Comparison of ENCODE assay signal across 12 mouse cellular contexts in the genomic region with DNA sequence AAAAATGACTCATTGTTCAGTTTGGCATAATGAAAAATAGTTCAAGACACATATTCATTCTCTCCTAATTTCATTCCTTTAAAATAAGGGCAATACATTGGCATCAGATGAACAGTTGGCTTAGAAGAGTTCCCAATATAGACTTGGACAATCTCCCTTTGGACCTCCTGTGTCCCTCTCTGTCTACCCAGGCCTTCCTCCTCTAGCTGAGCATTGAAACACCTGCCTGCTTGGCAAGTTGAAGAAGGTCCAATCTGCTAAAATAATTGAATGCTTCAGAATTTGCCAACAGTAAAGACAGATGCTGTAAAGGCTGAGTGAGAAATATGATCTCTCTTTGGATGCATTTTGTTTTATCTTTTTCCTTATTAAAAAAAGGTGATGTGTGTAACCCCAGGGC.
"Had no signal": no experiment of that assay in that cellular context is flagged by ENCODE, and none has a peak within 500 bp of the region (broad histone marks: within the 10 kb centered on the region; RNA-seq: fewer than 3 reads in every experiment).

No protein-coding gene starts in this region.

- H3K9me3 ChIP-seq: limb, embryonic 12.5 days; midbrain, embryonic 12.5 days; neural tube, embryonic 13.5 days had no signal

- H3K36me3 ChIP-seq: limb, embryonic 12.5 days; midbrain, embryonic 12.5 days; neural tube, embryonic 13.5 days had no signal

- H3K4me2 ChIP-seq: limb, embryonic 12.5 days; midbrain, embryonic 12.5 days; neural tube, embryonic 13.5 days had no signal

- H3K9ac ChIP-seq: limb, embryonic 12.5 days; liver, embryonic 14.5 days; midbrain, embryonic 12.5 days; neural tube, embryonic 13.5 days had no signal

- H3K4me1 ChIP-seq: limb, embryonic 12.5 days; midbrain, embryonic 12.5 days; neural tube, embryonic 13.5 days had no signal

- H3K27ac ChIP-seq: kidney, postnatal 0 days; limb, embryonic 12.5 days; liver, embryonic 14.5 days; midbrain, embryonic 12.5 days; neural tube, embryonic 13.5 days had no signal

- H3K4me3 ChIP-seq: limb, embryonic 12.5 days; midbrain, embryonic 12.5 days; neural tube, embryonic 13.5 days had no signal

- H3K27me3 ChIP-seq: limb, embryonic 12.5 days; midbrain, embryonic 12.5 days; neural tube, embryonic 13.5 days had no signal

- ATAC-seq: midbrain, embryonic 16.5 days had no signal

- DNase-seq: kidney, postnatal 4 days; liver; lung, adult 18-20 months; retina, postnatal 1 day; right cerebral cortex, postnatal 14 days; thymus, postnatal 36 days had no signal
